29 mouse cellular contexts compared by ENCODE assay signal in genomic region chr10:52025291-52025690, GRCm38 (mm10). TPM values are rescaled to one million over a fixed set of nuclear protein-coding genes. Genes with fewer than 3 reads are reported as not detected.
A peak's percentile ranks its signal among the peaks of the same experiment; 100 is the strongest.
DNase-seq lines count a peak whose midpoint lies in the region; ATAC-seq and TF ChIP-seq lines count a peak whose summit lies in the region.
"Had no signal": no experiment of that assay in that cellular context is flagged by ENCODE, and none has a peak within 500 bp of the region (broad histone marks: within the 10 kb centered on the region; RNA-seq: fewer than 3 reads in every experiment).

No protein-coding gene starts in this region.

- 4% methylated on average over 1 of the region's 1 CpGs for WGBS in midbrain, embryonic 11.5 days
- WGBS in midbrain, embryonic 16.5 days = 4% methylated on average over 1 of the region's 1 CpGs
- WGBS in limb, embryonic 13.5 days = 0% methylated on average over 1 of the region's 1 CpGs
- WGBS in limb, embryonic 15.5 days = 0% methylated on average over 1 of the region's 1 CpGs

- intact Hi-C loops in gastrocnemius, adult 2 months (cut with DNase I) = loop anchor here (2.0 to 5.0 kb wide), 2 partner anchors 48 to 233 kb away; no protein-coding TSS in a partner anchor

- no peak for ATAC-seq in midbrain, embryonic 11.5 days (ENCODE audit: low FRiP score)
- ATAC-seq in midbrain, embryonic 16.5 days = no peak
- ATAC-seq in limb, embryonic 13.5 days (ENCODE audit: low FRiP score, low read depth) = no peak
- no peak for ATAC-seq in limb, embryonic 15.5 days (ENCODE audit: insufficient number of reproducible peaks, low FRiP score, low TSS enrichment, low read depth)
- ATAC-seq: activated CD4-positive, CD25-positive, alpha-beta regulatory T cell, adult 4 months; CD4-positive, CD25-positive, alpha-beta regulatory T cell, adult 4 months; forebrain, embryonic 15.5 days; hindbrain, postnatal 0 days; inflammation-experienced regulatory T-cells, adult 6 months; intestine, embryonic 16.5 days had no signal

- no peaks in the 10 kb centered on the region for H3K36me3 ChIP-seq in midbrain, embryonic 11.5 days (ENCODE audit: control insufficient read depth, insufficient read depth, low read length)
- no peaks in the 10 kb centered on the region for H3K36me3 ChIP-seq in midbrain, embryonic 16.5 days (ENCODE audit: control insufficient read depth, insufficient read depth, low read length)
- H3K36me3 ChIP-seq in limb, embryonic 13.5 days = no peaks in the 10 kb centered on the region
- H3K36me3 ChIP-seq in limb, embryonic 15.5 days = no peaks in the 10 kb centered on the region
- H3K36me3 ChIP-seq: embryonic facial prominence, embryonic 12.5 days; forebrain, embryonic 15.5 days had no signal

- no peak overlapping the region for H3K4me2 ChIP-seq in midbrain, embryonic 11.5 days
- H3K4me2 ChIP-seq in midbrain, embryonic 16.5 days (ENCODE audit: low read length) = no peak overlapping the region
- peak overlapping the region; percentile 25 for H3K4me2 ChIP-seq in limb, embryonic 13.5 days (replicated peaks)
- no peak overlapping the region for H3K4me2 ChIP-seq in limb, embryonic 15.5 days
- H3K4me2 ChIP-seq: embryonic facial prominence, embryonic 12.5 days; forebrain, embryonic 15.5 days; heart, embryonic 11.5 days; hindbrain, embryonic 14.5 days had no signal

- peak overlapping the region; percentile 85 for H3K4me3 ChIP-seq in gastrocnemius, adult 2 months
- H3K4me3 ChIP-seq in midbrain, embryonic 11.5 days (ENCODE audit: low read depth, low read length) = no peak overlapping the region
- H3K4me3 ChIP-seq in midbrain, embryonic 16.5 days (ENCODE audit: low read depth, low read length) = no peak overlapping the region
- H3K4me3 ChIP-seq in limb, embryonic 13.5 days = peak overlapping the region; percentile 52
- H3K4me3 ChIP-seq in limb, embryonic 15.5 days = peak overlapping the region; percentile 10
- H3K4me3 ChIP-seq: embryonic facial prominence, embryonic 12.5 days; erythroblast, embryonic 14.5 days; forebrain, embryonic 15.5 days had no signal

- no peaks in the 10 kb centered on the region for H3K9me3 ChIP-seq in midbrain, embryonic 11.5 days (ENCODE audit: control insufficient read depth, low read length)
- no peaks in the 10 kb centered on the region for H3K9me3 ChIP-seq in midbrain, embryonic 16.5 days (replicated peaks; ENCODE audit: control insufficient read depth, low read length, poor library complexity, severe bottlenecking)
- H3K9me3 ChIP-seq in limb, embryonic 13.5 days = no peaks in the 10 kb centered on the region
- H3K9me3 ChIP-seq in limb, embryonic 15.5 days = no peaks in the 10 kb centered on the region
- H3K9me3 ChIP-seq: embryonic facial prominence, embryonic 12.5 days; forebrain, embryonic 15.5 days had no signal

- no peak for DNase-seq in gastrocnemius, adult 2 months
- DNase-seq in gastrocnemius, postnatal 10 days = no peak
- DNase-seq in midbrain, embryonic 11.5 days (ENCODE audit: low spot score, missing footprints) = peak; percentile 93
- DNase-seq in layer of hippocampus, postnatal 14 days (ENCODE audit: low spot score in 2 of 2) = no peak
- DNase-seq: adrenal gland, postnatal 10 days; adrenal gland, postnatal 36 days; cerebellum, adult 18-20 months; cerebellum, adult 9-10 months; cerebellum, postnatal 14 days; gastrocnemius, postnatal 14 days; heart, adult 11 months had no signal

- H3K27ac ChIP-seq in gastrocnemius, adult 2 months = peak overlapping the region; percentile 89
- H3K27ac ChIP-seq in midbrain, embryonic 11.5 days (ENCODE audit: low read depth, low read length) = no peak overlapping the region
- H3K27ac ChIP-seq in midbrain, embryonic 16.5 days (ENCODE audit: low read length) = no peak overlapping the region
- no peak overlapping the region for H3K27ac ChIP-seq in limb, embryonic 13.5 days
- no peak overlapping the region for H3K27ac ChIP-seq in limb, embryonic 15.5 days
- H3K27ac ChIP-seq: embryonic facial prominence, embryonic 12.5 days; forebrain, embryonic 15.5 days; hindbrain, embryonic 14.5 days; hindbrain, postnatal 0 days had no signal

- H3K27me3 ChIP-seq in midbrain, embryonic 11.5 days (ENCODE audit: control insufficient read depth, insufficient read depth, low read length) = peaks cover 92% of the 10 kb centered on the region
- peaks cover 60% of the 10 kb centered on the region for H3K27me3 ChIP-seq in midbrain, embryonic 16.5 days (ENCODE audit: control insufficient read depth, insufficient read depth, low read depth, low read length)
- peaks cover 98% of the 10 kb centered on the region for H3K27me3 ChIP-seq in limb, embryonic 13.5 days
- H3K27me3 ChIP-seq in limb, embryonic 15.5 days = peaks cover 90% of the 10 kb centered on the region

- peaks cover 17% of the 10 kb centered on the region for H3K4me1 ChIP-seq in midbrain, embryonic 11.5 days (ENCODE audit: control insufficient read depth, insufficient read depth, low read length)
- H3K4me1 ChIP-seq in midbrain, embryonic 16.5 days (ENCODE audit: control insufficient read depth, insufficient read depth, low read length) = peaks cover 28% of the 10 kb centered on the region
- peaks cover 25% of the 10 kb centered on the region for H3K4me1 ChIP-seq in limb, embryonic 13.5 days
- H3K4me1 ChIP-seq in limb, embryonic 15.5 days = peaks cover 23% of the 10 kb centered on the region

- H3K9ac ChIP-seq in midbrain, embryonic 11.5 days (ENCODE audit: low read length) = no peak overlapping the region
- no peak overlapping the region for H3K9ac ChIP-seq in midbrain, embryonic 16.5 days (ENCODE audit: low read depth, low read length)
- H3K9ac ChIP-seq in limb, embryonic 13.5 days = no peak overlapping the region
- H3K9ac ChIP-seq in limb, embryonic 15.5 days = no peak overlapping the region
- H3K9ac ChIP-seq: embryonic facial prominence, embryonic 12.5 days; forebrain, embryonic 15.5 days; hindbrain, embryonic 14.5 days had no signal

- no peak for TF ChIP-seq CTCF in gastrocnemius, adult 2 months (IDR thresholded peaks at IDR 0.05)

RNA-seq across cellular contexts. Expression of gene Vgll2, which starts 3.0 kb away (rescaled TPM):
- total RNA-seq in gastrocnemius, adult 2 months (2021) = 100 to 1,000 TPM in 1 of 2 experiments, 10 to 100 TPM in 1; 56.7 to 205 TPM
- 10 to 100 TPM; 50.3 to 55.8 TPM for total RNA-seq in gastrocnemius, postnatal 10 days (2021)
- polyA plus RNA-seq in midbrain, embryonic 11.5 days (2014; fragmentation: Nextera tagmentation; extraction: Ambion mirVana) = 0.15 and 0.27 TPM in 2 replicates
- polyA plus RNA-seq in midbrain, embryonic 16.5 days (2015; fragmentation: Nextera tagmentation; extraction: Ambion mirVana) = 0.60 and 2.9 TPM in 2 replicates
- 31.1 and 31.9 TPM in 2 replicates for polyA plus RNA-seq in limb, embryonic 13.5 days (2015; fragmentation: Nextera tagmentation; extraction: Ambion mirVana)
- 24.2 and 46.2 TPM in 2 replicates for polyA plus RNA-seq in limb, embryonic 15.5 days (2015; fragmentation: Nextera tagmentation; extraction: Ambion mirVana)
- not detected for total RNA-seq in layer of hippocampus, postnatal 14 days (2021)
- total RNA-seq: adrenal gland, postnatal 36 days; heart, postnatal 25 days; hematopoietic stem cell, adult 5-6 weeks; hindbrain, postnatal 0 days; MEL had no signal
- polyA plus RNA-seq: activated CD4-positive, CD25-positive, alpha-beta regulatory T cell, adult 4 months; CD4-positive, CD25-positive, alpha-beta regulatory T cell, adult 4 months; erythroblast, embryonic 14.5 days; heart, embryonic 14.5 days; heart, postnatal 0 days; inflammation-experienced regulatory T-cells, adult 6 months; intestine, embryonic 16.5 days had no signal

Comparison
In these comparisons a context has a peak if more than half of its experiments do, and no peak if none do; other contexts are left out.
1. H3K4me3 ChIP-seq: peak in gastrocnemius, adult 2 months (single experiment), limb, embryonic 13.5 days (single experiment) and limb, embryonic 15.5 days (single experiment); none in midbrain, embryonic 11.5 days (single experiment) and midbrain, embryonic 16.5 days (single experiment).